Mouse (Mus musculus): Measurements from ENCODE around the gene Clcf1. TPM values are rescaled to one million over a fixed set of nuclear protein-coding genes. Genes with fewer than 3 reads are reported as not detected.

Gene Clcf1
- polyA plus RNA-seq, 1 experiment, result 34.0 TPM

GRCm38 (mm10) chr19:4268566-4269361 is 54.7 kb downstream of the Clcf1 start, which contains the start of gene Ssh3:
TSS of gene Ssh3 (minus strand) at chr19:4269180.
- 11% methylated on average over 46 of the region's 46 CpGs for WGBS
- peak; percentile 59; the same call in 1 of the 2 replicates for TF ChIP-seq POLR2A (IDR thresholded peaks at IDR 0.05; ENCODE audit: borderline replicate concordance, extremely low read depth, low read depth, low read length)
- TF ChIP-seq CTCF (IDR thresholded peaks at IDR 0.05; ENCODE audit: insufficient read depth, low read length), result no peak
- H3K4me3 ChIP-seq (replicated peaks; ENCODE audit: extremely low read depth, low read depth, low read length), result peak within 1 kb of the TSS; percentile 91
- H3K4me1 ChIP-seq (ENCODE audit: control insufficient read depth, insufficient read depth, low read length), result peaks cover 6% of the 10 kb centered on the region
- DNase-seq, result peak; percentile 82

GRCm38 (mm10) chr19:4270187-4270586 is 56.1 kb downstream of the Clcf1 start:
- DNase-seq, result no peak
- Histone ChIP-seq H3K4me1 (ENCODE audit: control insufficient read depth, insufficient read depth, low read length) (peaks cover 6% of the 10 kb centered on the region), H3K4me3 (replicated peaks; ENCODE audit: extremely low read depth, low read depth, low read length) (no peak overlapping the region)
- 72% methylated on average over 6 of the region's 6 CpGs for WGBS
- no peak for TF ChIP-seq POLR2A (IDR thresholded peaks at IDR 0.05; ENCODE audit: borderline replicate concordance, extremely low read depth, low read depth, low read length)
- no peak for TF ChIP-seq CTCF (IDR thresholded peaks at IDR 0.05; ENCODE audit: insufficient read depth, low read length)

GRCm38 (mm10) chr19:4270972-4271371 is 56.9 kb downstream of the Clcf1 start:
- H3K4me1 ChIP-seq (ENCODE audit: control insufficient read depth, insufficient read depth, low read length), result peaks cover 6% of the 10 kb centered on the region
- TF ChIP-seq CTCF (IDR thresholded peaks at IDR 0.05; ENCODE audit: insufficient read depth, low read length), result no peak
- TF ChIP-seq POLR2A (IDR thresholded peaks at IDR 0.05; ENCODE audit: borderline replicate concordance, extremely low read depth, low read depth, low read length), result no peak
- no peak for DNase-seq
- no peak overlapping the region for H3K4me3 ChIP-seq (replicated peaks; ENCODE audit: extremely low read depth, low read depth, low read length)
- 95% methylated on average over 11 of the region's 11 CpGs for WGBS

Other genes with a start within 250 kb of the Clcf1 start
- gene Aldh3b2, start 241.9 kb upstream of the Clcf1 start, polyA plus RNA-seq (2012; rRNA removed), result 2.0 and 21.7 TPM in 2 replicates
- gene Acy3, start 227.7 kb upstream of the Clcf1 start, polyA plus RNA-seq (2012; rRNA removed), result 27.7 and 29.8 TPM in 2 replicates
- 0.06 TPM in 1 of 2 replicates, not detected in the other for gene Tbx10, start 221.5 kb upstream of the Clcf1 start, polyA plus RNA-seq (2012; rRNA removed)
- 7.6 and 13.3 TPM in 2 replicates for gene Nudt8, start 213.7 kb upstream of the Clcf1 start, polyA plus RNA-seq (2012; rRNA removed)
- gene Gm49405, start 213.6 kb upstream of the Clcf1 start, polyA plus RNA-seq (2012; rRNA removed), result 1.7 and 1.8 TPM in 2 replicates
- 12.6 and 18.0 TPM in 2 replicates for gene Doc2g, start 210.9 kb upstream of the Clcf1 start, polyA plus RNA-seq (2012; rRNA removed)
- 99.4 and 127 TPM in 2 replicates for gene Ndufv1, start 201.4 kb upstream of the Clcf1 start, polyA plus RNA-seq (2012; rRNA removed)
- 480 and 656 TPM in 2 replicates for gene Gstp1, start 176.3 kb upstream of the Clcf1 start, polyA plus RNA-seq (2012; rRNA removed)
- gene Gstp2, start 168.2 kb upstream of the Clcf1 start, polyA plus RNA-seq (2012; rRNA removed), result 47.4 and 87.8 TPM in 2 replicates
- 14.4 and 15.9 TPM in 2 replicates for gene Gstp3, start 154.7 kb upstream of the Clcf1 start, polyA plus RNA-seq (2012; rRNA removed)
- 0.86 and 0.91 TPM in 2 replicates for gene Cabp2, start 132.7 kb upstream of the Clcf1 start, polyA plus RNA-seq (2012; rRNA removed)
- 200 and 245 TPM in 2 replicates for gene Cdk2ap2, start 117.1 kb upstream of the Clcf1 start, polyA plus RNA-seq (2012; rRNA removed)
- gene Pitpnm1, start 114.2 kb upstream of the Clcf1 start, polyA plus RNA-seq (2012; rRNA removed), result 152 and 163 TPM in 2 replicates
- gene Aip, start 88.4 kb upstream of the Clcf1 start, polyA plus RNA-seq (2012; rRNA removed), result 108 and 123 TPM in 2 replicates
- gene Gpr152, start 74.5 kb upstream of the Clcf1 start, polyA plus RNA-seq (2012; rRNA removed), result 0.05 and 0.08 TPM in 2 replicates
- 0.08 TPM in 1 of 2 replicates, not detected in the other for gene Cabp4, start 70.2 kb upstream of the Clcf1 start, polyA plus RNA-seq (2012; rRNA removed)
- gene Coro1b, start 65.6 kb upstream of the Clcf1 start, polyA plus RNA-seq (2012; rRNA removed), result 260 and 262 TPM in 2 replicates
- gene Ptprcap, start 60.6 kb upstream of the Clcf1 start, polyA plus RNA-seq (2012; rRNA removed), result 55.0 and 75.4 TPM in 2 replicates
- gene Rps6kb2, start 50.9 kb upstream of the Clcf1 start, polyA plus RNA-seq (2012; rRNA removed), result 35.2 and 51.2 TPM in 2 replicates
- gene Carns1, start 38.8 kb upstream of the Clcf1 start, polyA plus RNA-seq (2012; rRNA removed), result 7.9 and 14.4 TPM in 2 replicates
- 23.6 and 24.2 TPM in 2 replicates for gene Tbc1d10c, start 23.0 kb upstream of the Clcf1 start, polyA plus RNA-seq (2012; rRNA removed)
- gene Ppp1ca, start 22.2 kb upstream of the Clcf1 start, polyA plus RNA-seq (2012; rRNA removed), result 373 and 384 TPM in 2 replicates
- gene Rad9a, start 12.6 kb upstream of the Clcf1 start, polyA plus RNA-seq (2012; rRNA removed), result 32.3 and 36.9 TPM in 2 replicates
- gene AC109138.7, start 119 bp downstream of the Clcf1 start, polyA plus RNA-seq (2012; rRNA removed), result not detected in 2 replicates
- gene Pold4, start 17.7 kb downstream of the Clcf1 start, polyA plus RNA-seq (2012; rRNA removed), result 110 and 112 TPM in 2 replicates
- gene Ssh3, start 54.9 kb downstream of the Clcf1 start, polyA plus RNA-seq (2012; rRNA removed), result 82.3 and 98.0 TPM in 2 replicates
- 7.3 and 8.4 TPM in 2 replicates for gene Ankrd13d, start 68.9 kb downstream of the Clcf1 start, polyA plus RNA-seq (2012; rRNA removed)
- 110 and 120 TPM in 2 replicates for gene Grk2, start 92.0 kb downstream of the Clcf1 start, polyA plus RNA-seq (2012; rRNA removed)
- 71.0 and 80.8 TPM in 2 replicates for gene Kdm2a, start 184.0 kb downstream of the Clcf1 start, polyA plus RNA-seq (2012; rRNA removed)
- 11.4 and 17.5 TPM in 2 replicates for gene Rhod, start 225.2 kb downstream of the Clcf1 start, polyA plus RNA-seq (2012; rRNA removed)

Measured in lung, adult 2 months (tissue).